Mouse (Mus musculus) forebrain, embryonic 11.5 days (tissue): ENCODE data around the gene A630076J17Rik. TPM values are rescaled to one million over a fixed set of nuclear protein-coding genes. Genes with fewer than 3 reads are reported as not detected.

ENCODE experiments used
- ATAC-seq: fragments of 200-750 bp; cut with Nextera tagmentation; replicated peaks from 2 replicates; pipeline ENCODE4 v1.8.0; 2017; ENCODE audit warnings: moderate TSS enrichment; ENCODE audit not compliant: low FRiP score
- DNase-seq: peaks from one replicate; pipeline ENCODE4 v3.0.0-alpha.2; 2017; ENCODE audit warnings: low spot score
- H3K27ac ChIP-seq: fragments of 300-500 bp; sonication (generic); 2 replicates; pipeline ENCODE4 v1.5.1; 2014; ENCODE audit warnings: low read depth, low read length
- H3K27me3 ChIP-seq: fragments of 300-500 bp; sonication (generic); 2 replicates; pipeline ENCODE4 v1.6.1; 2014; ENCODE audit warnings: mild to moderate bottlenecking, low read length, mixed read lengths; ENCODE audit not compliant: control insufficient read depth, insufficient read depth
- H3K36me3 ChIP-seq: fragments of 300-500 bp; sonication (generic); 2 replicates; pipeline ENCODE4 v1.6.1; 2014; ENCODE audit warnings: mild to moderate bottlenecking, low read length, moderate library complexity, mixed read lengths; ENCODE audit not compliant: control insufficient read depth, insufficient read depth
- H3K4me1 ChIP-seq: fragments of 300-500 bp; sonication (generic); replicated peaks from 2 replicates; pipeline ENCODE4 v1.6.1; 2014; ENCODE audit warnings: low read length, mixed read lengths; ENCODE audit not compliant: control insufficient read depth, insufficient read depth
- H3K4me2 ChIP-seq: fragments of 300-500 bp; sonication (generic); 2 replicates; pipeline ENCODE4 v1.6.1; 2014; ENCODE audit warnings: low read depth, mild to moderate bottlenecking, low read length, moderate library complexity, mixed read lengths; ENCODE audit not compliant: severe bottlenecking
- H3K4me3 ChIP-seq: fragments of 300-500 bp; sonication (generic); 2 replicates; pipeline ENCODE4 v1.5.1; 2014; ENCODE audit warnings: low read depth, low read length
- H3K9ac ChIP-seq: fragments of 300-500 bp; sonication (generic); 2 replicates; pipeline ENCODE4 v1.6.1; 2014; ENCODE audit warnings: low read length
- H3K9me3 ChIP-seq: fragments of 300-500 bp; sonication (generic); 2 replicates; pipeline ENCODE4 v1.6.1; 2016; ENCODE audit warnings: low read length, mixed read lengths; ENCODE audit not compliant: control insufficient read depth
- WGBS: fragments of 180-500 bp; shearing (Covaris S2); extraction: QIAGEN DNeasy Blood & Tissue Kit; methylation state at CpG from one replicate; pipeline ENCODE4 v1.1.7; 2014; 5-methylcytosine and 5-hydroxymethylcytosine counted together
- polyA plus RNA-seq: library from polyadenylated mRNA; unstranded; fragments of >200 nt; fragmentation: Nextera tagmentation; extraction: Ambion mirVana; gene quantifications from 2 replicates; pipeline ENCODE4 v1.2.1, GENCODE M21; 2014

The A630076J17Rik gene
- polyA plus RNA-seq, 1 experiment from 2014 or later: not detected

GRCm38 (mm10) chr3:107204413-107204812 lies 26.0 kb upstream of the A630076J17Rik start:
- no peaks in the 10 kb centered on the region for H3K27me3 ChIP-seq
- H3K4me3 ChIP-seq: no peak overlapping the region
- H3K4me2 ChIP-seq: no peak overlapping the region
- no peak overlapping the region for H3K27ac ChIP-seq
- H3K9ac ChIP-seq: no peak overlapping the region
- no peaks in the 10 kb centered on the region for H3K9me3 ChIP-seq
- H3K36me3 ChIP-seq: no peaks in the 10 kb centered on the region
- ATAC-seq: no peak
- no peaks in the 10 kb centered on the region; the same call in 1 of the 2 replicates for H3K4me1 ChIP-seq
- no peak for DNase-seq
- 84% methylated on average over 3 of the region's 3 CpGs for WGBS

- H3K27me3 ChIP-seq: no peaks in the 10 kb centered on the region
- no peak overlapping the region for H3K4me2 ChIP-seq
- H3K4me1 ChIP-seq: no peaks in the 10 kb centered on the region; the same call in 1 of the 2 replicates
- H3K9ac ChIP-seq: no peak overlapping the region
- H3K27ac ChIP-seq: no peak overlapping the region
- no peak overlapping the region for H3K4me3 ChIP-seq
- no peaks in the 10 kb centered on the region for H3K9me3 ChIP-seq
- no peaks in the 10 kb centered on the region for H3K36me3 ChIP-seq
- DNase-seq (no peak), ATAC-seq (no peak)
Observed at GRCm38 (mm10) chr3:107205170-107205569, 25.2 kb upstream of the A630076J17Rik start.

GRCm38 (mm10) chr3:107205994-107206393 lies 24.4 kb upstream of the A630076J17Rik start:
- Histone ChIP-seq H3K36me3 (no peaks in the 10 kb centered on the region), H3K4me2 (no peak overlapping the region), H3K4me3 (no peak overlapping the region), H3K9me3 (no peaks in the 10 kb centered on the region), H3K27me3 (no peaks in the 10 kb centered on the region), H3K27ac (no peak overlapping the region), H3K4me1 (no peaks in the 10 kb centered on the region; the same call in 1 of the 2 replicates), H3K9ac (no peak overlapping the region)
- 21% methylated on average over 4 of the region's 4 CpGs for WGBS
- DNase-seq: peak; percentile 77
- no peak; the same call in 1 of the 2 replicates for ATAC-seq

DNA sequence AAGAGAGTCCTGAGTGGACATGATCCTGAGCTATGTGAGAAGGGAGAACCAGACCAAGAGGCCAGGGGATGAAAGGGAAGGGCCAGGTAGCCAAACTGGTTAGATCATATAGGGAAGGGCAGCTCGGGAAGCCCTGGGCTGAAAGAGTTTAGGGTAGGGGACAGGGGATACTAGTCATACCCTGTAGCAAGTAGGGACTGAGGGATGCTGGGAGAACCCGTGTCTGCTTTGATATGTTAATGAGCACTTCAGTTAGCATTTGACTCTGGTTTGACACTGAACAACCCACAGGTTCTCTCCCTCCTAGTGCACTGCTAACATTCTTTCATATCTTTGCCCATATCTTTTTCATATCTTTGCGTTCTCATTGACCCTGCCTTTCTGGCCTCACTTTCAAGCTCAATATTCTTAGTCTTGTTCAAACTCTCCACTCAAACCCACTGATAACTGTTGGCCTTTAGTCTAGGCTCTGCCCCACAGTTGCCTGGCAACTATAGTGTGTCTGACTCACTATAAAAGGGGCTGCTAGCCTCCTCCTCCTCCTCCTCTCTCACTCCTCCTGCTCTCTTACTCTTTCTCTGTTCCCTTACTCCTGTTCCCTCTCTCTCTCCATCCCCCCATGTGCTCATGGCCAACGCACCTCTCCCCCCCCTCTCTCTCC lies 23.8 kb upstream of the A630076J17Rik start:
- H3K36me3 ChIP-seq: no peaks in the 10 kb centered on the region
- no peak for DNase-seq
- no peaks in the 10 kb centered on the region for H3K9me3 ChIP-seq
- H3K4me1 ChIP-seq: no peaks in the 10 kb centered on the region; the same call in 1 of the 2 replicates
- H3K4me2 ChIP-seq: no peak overlapping the region
- 55% methylated on average over 4 of the region's 4 CpGs for WGBS
- no peak overlapping the region for H3K9ac ChIP-seq
- no peak overlapping the region for H3K27ac ChIP-seq
- H3K27me3 ChIP-seq: no peaks in the 10 kb centered on the region
- ATAC-seq: 0 out of 2 replicates have a peak, but pooled peaks have one; percentile 14
- H3K4me3 ChIP-seq: no peak overlapping the region

GRCm38 (mm10) chr3:107207625-107208253 lies 22.7 kb upstream of the A630076J17Rik start:
- no peaks in the 10 kb centered on the region for H3K9me3 ChIP-seq
- ATAC-seq: no peak
- no peak overlapping the region for H3K4me3 ChIP-seq
- H3K27ac ChIP-seq: no peak overlapping the region
- H3K36me3 ChIP-seq: no peaks in the 10 kb centered on the region
- no peak overlapping the region for H3K4me2 ChIP-seq
- WGBS: 76% methylated on average over 7 of the region's 7 CpGs
- DNase-seq: no peak
- H3K4me1 ChIP-seq: no peaks in the 10 kb centered on the region; the same call in 1 of the 2 replicates
- H3K9ac ChIP-seq: no peak overlapping the region
- H3K27me3 ChIP-seq: no peaks in the 10 kb centered on the region

GRCm38 (mm10) chr3:107214606-107215005 lies 15.8 kb upstream of the A630076J17Rik start:
- no peak overlapping the region for H3K27ac ChIP-seq
- H3K4me2 ChIP-seq: no peak overlapping the region
- H3K9me3 ChIP-seq: no peaks in the 10 kb centered on the region
- ATAC-seq (no peak), DNase-seq (no peak)
- H3K9ac ChIP-seq: no peak overlapping the region
- 85% methylated on average over 5 of the region's 5 CpGs for WGBS
- H3K36me3 ChIP-seq: no peaks in the 10 kb centered on the region
- no peak overlapping the region for H3K4me3 ChIP-seq
- no peaks in the 10 kb centered on the region for H3K27me3 ChIP-seq
- no peaks in the 10 kb centered on the region for H3K4me1 ChIP-seq

DNA sequence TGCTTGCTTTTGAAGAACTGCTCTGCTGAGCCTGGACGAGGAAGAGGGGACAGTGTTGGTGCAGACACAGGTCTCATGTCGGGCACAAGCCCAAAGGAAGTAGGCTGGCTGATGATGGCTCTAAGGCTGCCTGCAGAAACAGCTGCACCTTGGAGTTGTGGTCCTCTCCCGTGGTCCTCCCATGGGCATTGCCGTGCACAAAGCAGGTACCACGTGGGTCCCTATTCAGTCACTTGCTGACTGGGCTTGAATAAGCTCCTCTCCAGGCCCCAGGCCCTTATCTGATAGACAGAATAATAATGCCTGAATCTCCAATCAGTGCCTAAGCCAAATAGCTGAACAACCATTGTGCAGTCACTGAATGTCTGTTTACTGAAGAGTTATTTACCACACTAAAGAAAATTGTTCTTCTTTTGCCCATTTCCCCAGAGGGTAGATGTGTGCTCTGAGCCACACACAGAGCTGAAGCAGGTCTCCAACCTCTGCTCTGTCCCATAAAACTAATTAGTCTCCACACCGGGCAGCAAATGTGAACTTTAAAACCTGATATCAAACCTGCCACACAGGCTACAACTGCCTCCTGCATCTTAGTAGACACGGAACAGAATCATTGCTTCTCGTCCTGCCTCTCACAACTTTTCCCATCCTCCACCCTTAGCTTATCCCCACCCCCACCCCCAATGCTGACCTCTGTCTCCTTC lies 13.9 kb upstream of the A630076J17Rik start:
- Histone ChIP-seq H3K27me3 (no peaks in the 10 kb centered on the region), H3K9ac (no peak overlapping the region), H3K4me2 (no peak overlapping the region), H3K36me3 (no peaks in the 10 kb centered on the region), H3K27ac (no peak overlapping the region), H3K9me3 (no peaks in the 10 kb centered on the region), H3K4me3 (no peak overlapping the region), H3K4me1 (no peaks in the 10 kb centered on the region)
- DNase-seq (no peak), ATAC-seq (no peak)
- WGBS: 78% methylated on average over 8 of the region's 8 CpGs

DNA sequence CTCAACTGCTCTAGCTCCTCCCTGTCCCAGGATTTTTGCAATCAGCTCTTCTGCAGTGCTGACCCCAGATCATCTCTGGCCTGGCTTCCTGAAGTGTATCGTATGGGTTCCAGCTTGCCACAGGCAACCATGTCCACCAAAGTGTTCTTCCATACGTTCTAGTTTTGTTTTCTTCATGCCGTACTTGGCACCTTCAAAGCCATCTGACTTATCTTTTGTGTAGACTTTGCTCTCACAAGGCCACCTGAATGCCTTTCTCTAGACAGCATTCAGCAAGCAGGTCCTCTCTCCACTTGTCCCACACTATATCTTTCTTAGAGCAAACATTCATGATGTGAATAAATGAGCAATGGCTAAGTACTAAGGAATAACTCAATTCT lies 13.3 kb upstream of the A630076J17Rik start:
- WGBS: 86% methylated on average over 3 of the region's 3 CpGs
- Histone ChIP-seq H3K4me1 (no peaks in the 10 kb centered on the region), H3K27ac (no peak overlapping the region), H3K9me3 (no peaks in the 10 kb centered on the region), H3K36me3 (no peaks in the 10 kb centered on the region), H3K9ac (no peak overlapping the region), H3K4me3 (no peak overlapping the region), H3K27me3 (no peaks in the 10 kb centered on the region), H3K4me2 (no peak overlapping the region)
- DNase-seq (no peak), ATAC-seq (no peak)
